Mouse (Mus musculus): ENCODE data around the gene Ranbp9. TPM values are rescaled to one million over a fixed set of nuclear protein-coding genes. Genes with fewer than 3 reads are reported as not detected.
A peak's percentile ranks its signal among the peaks of the same experiment; 100 is the strongest.

Gene Ranbp9
- polyA plus RNA-seq, 1 experiment from 2014 or later, result 8.0 TPM

DNA sequence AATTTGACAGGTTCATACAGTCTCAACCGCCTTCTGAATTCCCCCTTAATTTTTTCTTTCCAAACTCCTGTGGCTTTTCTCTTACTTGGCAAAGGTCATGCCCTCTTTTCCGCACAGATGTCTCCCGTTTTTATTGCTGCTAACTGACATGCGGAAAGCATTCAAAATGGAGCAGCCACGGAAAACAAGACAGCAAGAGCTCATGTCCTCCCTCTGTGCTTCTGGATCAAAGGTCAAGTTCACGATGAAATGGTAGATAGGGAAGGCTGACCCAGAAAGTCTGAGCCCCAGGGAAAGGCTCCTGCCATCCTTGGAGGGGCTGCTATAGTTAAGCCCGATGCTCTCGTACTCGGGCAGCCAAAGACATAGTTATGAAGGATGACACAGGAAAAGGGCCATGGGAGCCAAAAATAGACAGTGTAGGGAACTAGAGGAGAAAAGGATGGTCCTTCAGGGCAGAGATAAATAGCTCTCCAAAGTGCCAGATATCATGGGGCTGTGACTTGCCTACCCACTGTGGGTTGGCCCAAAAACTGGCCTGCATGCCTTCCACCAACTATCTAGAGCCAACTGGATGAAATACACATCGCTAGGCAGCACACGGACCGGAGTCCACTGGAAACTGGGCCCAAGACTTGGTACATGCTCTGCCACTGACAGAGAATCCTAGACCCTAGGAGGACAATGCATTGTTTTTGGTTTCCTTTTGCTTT is 5.6 kb upstream of the Ranbp9 start:
- no peaks in the 10 kb centered on the region for H3K36me3 ChIP-seq
- no peak overlapping the region for H3K9ac ChIP-seq
- H3K27ac ChIP-seq, result no peak overlapping the region
- ATAC-seq, result no peak
- no peaks in the 10 kb centered on the region for H3K9me3 ChIP-seq
- H3K4me1 ChIP-seq (replicated peaks), result no peaks in the 10 kb centered on the region
- no peak overlapping the region for H3K4me2 ChIP-seq (replicated peaks)
- no peaks in the 10 kb centered on the region for H3K27me3 ChIP-seq (replicated peaks)
- WGBS, result 57% methylated on average over 12 of the region's 12 CpGs
- H3K4me3 ChIP-seq (replicated peaks), result no peak overlapping the region

DNA sequence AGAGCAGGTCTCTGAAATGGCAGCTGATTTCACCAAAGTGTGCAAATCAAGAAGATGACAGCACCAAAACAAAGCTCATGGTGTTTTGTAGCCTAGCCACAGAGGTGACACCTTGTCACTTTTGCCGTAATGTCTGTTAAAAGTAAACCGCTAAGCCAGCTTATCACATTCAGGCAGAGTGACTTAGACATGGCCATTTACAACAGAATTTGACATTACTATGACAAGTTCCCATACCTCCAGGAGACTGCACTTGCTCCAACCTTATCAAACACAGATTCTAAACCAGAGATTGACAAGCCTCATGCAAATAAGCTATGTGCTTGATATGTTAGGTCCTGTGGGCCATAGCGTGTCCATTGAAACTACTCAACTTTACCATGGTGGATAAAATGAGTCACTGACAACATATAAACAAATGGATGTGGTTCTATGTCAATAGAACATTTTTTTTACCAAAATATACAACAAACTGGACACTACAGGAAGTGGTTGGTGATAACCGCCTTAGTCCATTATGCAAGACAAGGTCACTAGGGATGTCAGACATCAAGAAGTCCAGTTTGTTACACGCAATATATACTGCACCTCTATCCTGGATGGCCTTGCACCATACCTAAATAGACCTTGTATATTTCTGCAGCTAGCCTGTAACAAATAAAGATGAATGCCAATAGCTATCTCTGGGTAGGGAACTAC is 4.3 kb upstream of the Ranbp9 start:
- Histone ChIP-seq H3K4me2 (replicated peaks) (no peak overlapping the region), H3K9ac (no peak overlapping the region), H3K27ac (no peak overlapping the region), H3K36me3 (no peaks in the 10 kb centered on the region), H3K9me3 (no peaks in the 10 kb centered on the region), H3K4me1 (replicated peaks) (no peaks in the 10 kb centered on the region), H3K4me3 (replicated peaks) (no peak overlapping the region), H3K27me3 (replicated peaks) (no peaks in the 10 kb centered on the region)
- 91% methylated on average over 5 of the region's 5 CpGs for WGBS
- ATAC-seq, result no peak

DNA sequence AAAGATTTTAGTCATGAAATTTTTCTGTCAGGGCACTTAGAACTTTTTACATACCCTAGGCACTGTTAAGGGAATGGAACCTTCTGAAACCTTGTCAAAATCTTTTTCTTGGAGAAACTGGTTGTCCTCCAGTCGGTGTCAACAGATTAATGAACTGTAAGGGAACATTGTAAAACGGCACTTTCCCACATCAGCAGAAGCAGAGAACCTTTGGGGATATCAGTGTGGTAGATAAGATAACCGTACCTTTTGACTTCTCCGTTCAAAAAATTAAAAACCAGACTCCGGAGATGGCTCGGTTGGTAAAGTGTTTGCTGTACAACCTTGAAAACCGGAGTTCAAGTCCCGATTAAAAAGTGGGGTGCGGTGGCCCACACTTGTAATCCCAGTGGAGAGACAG is 1.7 kb upstream of the Ranbp9 start:
- Histone ChIP-seq H3K4me1 (replicated peaks) (peaks cover 8% of the 10 kb centered on the region), H3K4me2 (replicated peaks) (no peak overlapping the region), H3K4me3 (replicated peaks) (no peak overlapping the region), H3K9ac (no peak overlapping the region), H3K27me3 (replicated peaks) (no peaks in the 10 kb centered on the region), H3K9me3 (no peaks in the 10 kb centered on the region), H3K36me3 (no peaks in the 10 kb centered on the region), H3K27ac (no peak overlapping the region)
- no peak for ATAC-seq
- 79% methylated on average over 9 of the region's 9 CpGs for WGBS

DNA sequence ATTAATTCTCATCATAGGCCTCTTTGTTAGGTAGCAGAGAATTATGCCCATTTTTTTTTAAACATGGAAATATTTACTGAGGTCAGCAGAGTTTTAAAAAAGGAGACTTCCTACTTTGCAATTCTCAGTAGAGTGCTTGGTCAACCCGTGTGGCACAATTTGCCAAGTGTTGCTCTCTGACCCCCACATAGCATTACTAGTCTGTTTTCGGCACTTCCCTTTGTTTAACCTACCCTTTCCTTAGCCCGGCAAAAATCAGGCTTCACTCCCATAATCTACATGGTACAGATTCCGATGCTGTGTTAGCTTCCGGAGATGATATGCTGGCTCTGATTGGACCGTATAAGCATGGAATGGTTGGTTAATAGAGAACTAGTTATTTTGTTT is 770 bp upstream of the Ranbp9 start:
- no peaks in the 10 kb centered on the region for H3K36me3 ChIP-seq

DNA sequence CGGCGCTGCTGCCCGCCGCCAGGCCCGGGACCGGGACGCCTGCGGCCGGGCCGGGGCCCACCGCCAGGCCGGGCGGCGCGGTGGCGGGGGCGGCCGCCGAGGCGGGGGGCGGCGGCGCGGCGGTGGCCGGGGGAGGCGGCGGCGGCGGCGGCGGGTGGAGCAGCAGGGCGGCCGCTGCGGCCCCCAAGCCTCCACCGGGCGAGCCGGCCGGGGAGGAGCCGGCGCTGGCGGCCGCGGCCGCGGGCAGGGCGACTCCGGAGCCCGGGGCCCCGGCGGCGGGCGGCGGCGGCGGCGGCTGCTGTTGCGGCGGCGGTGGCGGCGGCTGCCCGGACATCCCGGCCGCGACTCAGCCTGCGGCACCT is 506 bp downstream of the Ranbp9 start:
- ATAC-seq, result peak; percentile 34; the same call in 1 of the 2 replicates
- 0% methylated on average over 22 of the region's 67 CpGs for WGBS
- H3K9me3 ChIP-seq, result no peaks in the 10 kb centered on the region
- peak overlapping the region; percentile 97 for H3K9ac ChIP-seq
- peak overlapping the region; percentile 71 for H3K4me2 ChIP-seq (replicated peaks)
- H3K4me1 ChIP-seq (replicated peaks), result peaks cover 14% of the 10 kb centered on the region
- H3K36me3 ChIP-seq, result no peaks in the 10 kb centered on the region
- H3K27ac ChIP-seq, result peak overlapping the region; percentile 100
- H3K4me3 ChIP-seq (replicated peaks), result peak overlapping the region; percentile 95
- H3K27me3 ChIP-seq (replicated peaks), result no peaks in the 10 kb centered on the region

More for the DNA sequence above, 770 bp upstream of the Ranbp9 start:
- peak overlapping the region; percentile 95 for H3K4me3 ChIP-seq (replicated peaks)
- no peaks in the 10 kb centered on the region for H3K27me3 ChIP-seq (replicated peaks)
- H3K9ac ChIP-seq, result no peak overlapping the region; the same call in 1 of the 2 replicates
- H3K27ac ChIP-seq, result no peak overlapping the region
- H3K9me3 ChIP-seq, result no peaks in the 10 kb centered on the region
- H3K4me2 ChIP-seq (replicated peaks), result peak overlapping the region; percentile 71
- WGBS, result 42% methylated on average over 6 of the region's 6 CpGs
- peaks cover 10% of the 10 kb centered on the region for H3K4me1 ChIP-seq (replicated peaks)
- no peak for ATAC-seq

- H3K27me3 ChIP-seq (replicated peaks), result no peaks in the 10 kb centered on the region
- H3K27ac ChIP-seq, result peak overlapping the region; percentile 100
- H3K9me3 ChIP-seq, result no peaks in the 10 kb centered on the region
- peak overlapping the region; percentile 95 for H3K4me3 ChIP-seq (replicated peaks)
- WGBS, result under 1% methylated on average over 36 of the region's 36 CpGs
- H3K4me1 ChIP-seq (replicated peaks), result peaks cover 16% of the 10 kb centered on the region
- no peaks in the 10 kb centered on the region for H3K36me3 ChIP-seq
- H3K9ac ChIP-seq, result peak overlapping the region; percentile 97
- peak overlapping the region; percentile 71 for H3K4me2 ChIP-seq (replicated peaks)
- no peak for ATAC-seq
These were observed 1.1 kb downstream of the Ranbp9 start for GRCm38 (mm10) chr13:43479767-43480571.

GRCm38 (mm10) chr13:43479024-43479705 is 1.9 kb downstream of the Ranbp9 start:
- Histone ChIP-seq H3K36me3 (no peaks in the 10 kb centered on the region), H3K4me3 (replicated peaks) (peak overlapping the region; percentile 95), H3K27me3 (replicated peaks) (no peaks in the 10 kb centered on the region), H3K27ac (no peak overlapping the region), H3K4me1 (replicated peaks) (peaks cover 21% of the 10 kb centered on the region), H3K4me2 (replicated peaks) (peak overlapping the region; percentile 71), H3K9ac (peak overlapping the region; percentile 97), H3K9me3 (no peaks in the 10 kb centered on the region)
- WGBS, result 7% methylated on average over 6 of the region's 6 CpGs
- no peak for ATAC-seq

- Histone ChIP-seq H3K9me3 (no peaks in the 10 kb centered on the region), H3K27me3 (replicated peaks) (no peaks in the 10 kb centered on the region), H3K36me3 (no peaks in the 10 kb centered on the region), H3K4me3 (replicated peaks) (peak overlapping the region; percentile 26), H3K4me1 (replicated peaks) (peaks cover 27% of the 10 kb centered on the region), H3K27ac (no peak overlapping the region), H3K9ac (peak overlapping the region; percentile 17; the same call in 1 of the 2 replicates), H3K4me2 (replicated peaks) (peak overlapping the region; percentile 71)
- no peak for ATAC-seq
- 7% methylated on average over 8 of the region's 8 CpGs for WGBS
These were observed 2.5 kb downstream of the Ranbp9 start for GRCm38 (mm10) chr13:43478586-43478985.

DNA sequence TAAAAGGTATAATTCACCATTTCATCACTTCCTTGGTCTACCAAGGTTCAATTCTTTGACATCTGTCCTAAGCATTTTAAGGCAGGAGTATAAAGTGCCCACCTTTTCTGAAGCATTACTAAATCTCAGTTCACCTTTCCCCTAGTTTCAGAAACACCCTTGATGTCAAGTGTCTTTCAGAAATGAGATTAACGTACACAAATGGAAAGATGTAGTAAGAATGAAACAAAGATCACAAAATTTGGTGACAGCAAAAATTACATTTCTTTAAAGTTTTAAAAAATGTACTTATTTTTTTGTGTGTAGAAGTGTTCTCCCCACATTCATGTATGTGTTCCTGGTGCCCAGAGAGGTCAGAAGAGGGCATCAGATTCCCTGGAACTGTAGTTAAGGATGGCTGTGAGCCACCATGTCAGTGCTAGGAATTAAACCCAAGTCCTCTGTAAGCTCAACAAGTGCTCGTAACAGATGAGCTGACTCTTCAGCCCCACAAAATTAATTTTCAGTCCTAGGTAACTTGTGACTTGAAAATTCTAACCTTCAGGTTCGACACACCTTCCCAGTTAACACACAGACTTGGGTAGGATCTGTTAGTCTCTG is 3.9 kb downstream of the Ranbp9 start:
- Histone ChIP-seq H3K4me3 (replicated peaks) (no peak overlapping the region), H3K9ac (no peak overlapping the region), H3K36me3 (no peaks in the 10 kb centered on the region), H3K9me3 (no peaks in the 10 kb centered on the region), H3K27me3 (replicated peaks) (no peaks in the 10 kb centered on the region), H3K4me2 (replicated peaks) (no peak overlapping the region), H3K4me1 (replicated peaks) (peaks cover 29% of the 10 kb centered on the region), H3K27ac (no peak overlapping the region)
- no peak for ATAC-seq
- WGBS, result 89% methylated on average over 3 of the region's 3 CpGs

DNA sequence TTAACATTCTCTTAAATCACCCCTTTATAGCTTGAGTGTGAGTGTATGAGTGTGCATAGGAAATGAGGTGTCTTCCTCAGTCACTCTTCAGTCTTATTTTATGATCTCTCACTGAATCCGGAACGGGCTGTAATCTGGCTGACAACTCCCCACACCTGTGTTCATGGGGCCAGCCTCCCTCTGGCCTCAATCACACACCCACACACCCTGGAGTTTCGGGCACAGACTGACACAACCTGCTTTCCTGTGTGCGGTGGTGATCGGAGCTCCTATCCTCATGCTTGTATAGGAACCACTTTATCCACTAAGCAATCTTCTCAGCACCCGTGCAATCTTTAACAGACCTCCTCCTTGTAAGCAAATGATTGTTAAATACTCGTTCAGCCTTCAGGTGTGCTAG is 4.9 kb downstream of the Ranbp9 start:
- H3K9ac ChIP-seq, result no peak overlapping the region
- no peaks in the 10 kb centered on the region for H3K27me3 ChIP-seq (replicated peaks)
- no peaks in the 10 kb centered on the region for H3K36me3 ChIP-seq
- H3K9me3 ChIP-seq, result no peaks in the 10 kb centered on the region
- H3K4me2 ChIP-seq (replicated peaks), result no peak overlapping the region
- 66% methylated on average over 7 of the region's 7 CpGs for WGBS
- H3K27ac ChIP-seq, result no peak overlapping the region
- no peak overlapping the region for H3K4me3 ChIP-seq (replicated peaks)
- ATAC-seq, result no peak
- peaks cover 29% of the 10 kb centered on the region for H3K4me1 ChIP-seq (replicated peaks)

GRCm38 (mm10) chr13:43474722-43475121 is 6.4 kb downstream of the Ranbp9 start:
- H3K27me3 ChIP-seq (replicated peaks), result no peaks in the 10 kb centered on the region
- H3K27ac ChIP-seq, result no peak overlapping the region
- no peak overlapping the region for H3K4me2 ChIP-seq (replicated peaks)
- no peaks in the 10 kb centered on the region for H3K9me3 ChIP-seq
- peaks cover 29% of the 10 kb centered on the region for H3K4me1 ChIP-seq (replicated peaks)
- no peak overlapping the region for H3K4me3 ChIP-seq (replicated peaks)
- WGBS, result 82% methylated on average over 5 of the region's 5 CpGs
- H3K36me3 ChIP-seq, result 0 out of 2 replicates have a peak, but pooled peaks cover 3% of the 10 kb centered on the region
- H3K9ac ChIP-seq, result no peak overlapping the region
- ATAC-seq, result no peak

All from intestine, embryonic 15.5 days (tissue).